Mouse (Mus musculus) intestine, embryonic 16.5 days (tissue): Measurements from ENCODE around the gene Lce1l. TPM values are rescaled to one million over a fixed set of nuclear protein-coding genes. Genes with fewer than 3 reads are reported as not detected.
"Not testable (repeated sequence)": the region's sequence is repeated elsewhere in the genome, so short reads cannot be mapped to it uniquely, and the experiment has no call there.

Experiments used
- ATAC-seq: fragments of 200-750 bp; cut with Nextera tagmentation; 2 replicates; pipeline ENCODE4 v1.8.0; 2017; ENCODE audit warnings: moderate TSS enrichment, moderate library complexity
- H3K27ac ChIP-seq: fragments of 300-500 bp; sonication (generic); 2 replicates; pipeline ENCODE4 v1.5.1; 2014; ENCODE audit warnings: mild to moderate bottlenecking, low read length
- H3K27me3 ChIP-seq: fragments of 300-500 bp; sonication (generic); replicated peaks from 2 replicates; pipeline ENCODE4 v1.6.1; 2014; ENCODE audit warnings: low read length, control low read depth, mixed read lengths; ENCODE audit not compliant: control insufficient read depth, insufficient read depth
- H3K36me3 ChIP-seq: fragments of 300-500 bp; sonication (generic); 2 replicates; pipeline ENCODE4 v1.6.1; 2014; ENCODE audit warnings: low read length, control low read depth; ENCODE audit not compliant: control insufficient read depth, insufficient read depth
- H3K4me1 ChIP-seq: fragments of 300-500 bp; sonication (generic); 2 replicates; pipeline ENCODE4 v1.6.1; 2014; ENCODE audit warnings: low read length, control low read depth, mixed read lengths; ENCODE audit not compliant: control insufficient read depth, insufficient read depth
- H3K4me2 ChIP-seq: fragments of 300-500 bp; sonication (generic); 2 replicates; pipeline ENCODE4 v1.6.1; 2014; ENCODE audit warnings: low read depth, low read length, control low read depth
- H3K4me3 ChIP-seq: fragments of 300-500 bp; sonication (generic); 2 replicates; pipeline ENCODE4 v1.5.1; 2014; ENCODE audit warnings: mild to moderate bottlenecking, low read length
- H3K9ac ChIP-seq: fragments of 300-500 bp; sonication (generic); 2 replicates; pipeline ENCODE4 v1.6.1; 2014; ENCODE audit warnings: low read depth, low read length
- H3K9me3 ChIP-seq: fragments of 300-500 bp; sonication (generic); 2 replicates; pipeline ENCODE4 v1.6.1; 2016; ENCODE audit warnings: low read length, control low read depth; ENCODE audit not compliant: control insufficient read depth
- WGBS: fragments of 180-500 bp; shearing (Covaris S2); extraction: QIAGEN DNeasy Blood & Tissue Kit; methylation state at CpG from one replicate; pipeline ENCODE4 v1.1.7; 2014; 5-methylcytosine and 5-hydroxymethylcytosine counted together
- polyA plus RNA-seq: library from polyadenylated mRNA; unstranded; fragments of >200 nt; fragmentation: Nextera tagmentation; extraction: Ambion mirVana; gene quantifications from 2 replicates; pipeline ENCODE4 v1.2.1, GENCODE M21; 2015

Gene Lce1l
- not detected in 2 replicates for polyA plus RNA-seq

- Histone ChIP-seq H3K4me3 (no peak within 1 kb of the TSS), H3K4me2 (no peak within 1 kb of the TSS), H3K27ac (no peak within 1 kb of the TSS), H3K9ac (no peak within 1 kb of the TSS), H3K27me3 (no peaks in the 10 kb centered on the region), H3K4me1 (no peaks in the 10 kb centered on the region), H3K36me3 (no peaks in the 10 kb centered on the region), H3K9me3 (no peaks in the 10 kb centered on the region)
- 76% methylated on average over 3 of the region's 3 CpGs for WGBS
- no peak for ATAC-seq
Measured at GRCm38 (mm10) chr3:92851186-92851585, at the start of gene Lce1l. Gene Lce1l, minus strand, starts transcription at chr3:92851286.

- H3K27me3 ChIP-seq: no peaks in the 10 kb centered on the region
- H3K4me1 ChIP-seq: no peaks in the 10 kb centered on the region
- no peak overlapping the region for H3K4me2 ChIP-seq
- no peak overlapping the region for H3K9ac ChIP-seq
- no peaks in the 10 kb centered on the region for H3K36me3 ChIP-seq
- no peak for ATAC-seq
- H3K4me3 ChIP-seq: no peak overlapping the region
- H3K27ac ChIP-seq: no peak overlapping the region
- 42% methylated on average over 1 of the region's 1 CpGs for WGBS
- H3K9me3 ChIP-seq: no peaks in the 10 kb centered on the region
Measured at GRCm38 (mm10) chr3:92894489-92894888, 43.4 kb upstream of the Lce1l start.

GRCm38 (mm10) chr3:92894063-92894462 is 43.0 kb upstream of the Lce1l start:
- no peaks in the 10 kb centered on the region for H3K9me3 ChIP-seq
- H3K36me3 ChIP-seq: no peaks in the 10 kb centered on the region
- no peak for ATAC-seq
- H3K4me1 ChIP-seq: no peaks in the 10 kb centered on the region
- 75% methylated on average over 3 of the region's 3 CpGs for WGBS
- no peak overlapping the region for H3K4me2 ChIP-seq
- no peaks in the 10 kb centered on the region for H3K27me3 ChIP-seq
- H3K27ac ChIP-seq: no peak overlapping the region
- no peak overlapping the region for H3K4me3 ChIP-seq
- H3K9ac ChIP-seq: no peak overlapping the region

GRCm38 (mm10) chr3:92874180-92874579 is 23.1 kb upstream of the Lce1l start:
- 85% methylated on average over 3 of the region's 3 CpGs for WGBS
- ATAC-seq: no peak
- Histone ChIP-seq H3K9ac (no peak overlapping the region), H3K27ac (no peak overlapping the region), H3K9me3 (no peaks in the 10 kb centered on the region), H3K36me3 (no peaks in the 10 kb centered on the region), H3K4me3 (no peak overlapping the region), H3K27me3 (no peaks in the 10 kb centered on the region), H3K4me1 (no peaks in the 10 kb centered on the region), H3K4me2 (no peak overlapping the region)

GRCm38 (mm10) chr3:92870116-92870515 is 19.0 kb upstream of the Lce1l start, which contains the start of gene 2310050C09Rik:
Gene 2310050C09Rik, minus strand, starts transcription at chr3:92870216.
- Histone ChIP-seq H3K4me2 (no peak within 1 kb of the TSS), H3K4me1 (no peaks in the 10 kb centered on the region), H3K27ac (no peak within 1 kb of the TSS), H3K9me3 (no peaks in the 10 kb centered on the region), H3K27me3 (no peaks in the 10 kb centered on the region), H3K4me3 (no peak within 1 kb of the TSS), H3K9ac (no peak within 1 kb of the TSS), H3K36me3 (no peaks in the 10 kb centered on the region)
- ATAC-seq: no peak
- 72% methylated on average over 4 of the region's 4 CpGs for WGBS

- WGBS: 16% methylated on average over 1 of the region's 1 CpGs
- ATAC-seq: no peak
- Histone ChIP-seq H3K36me3 (no peaks in the 10 kb centered on the region), H3K4me3 (no peak within 1 kb of the TSS), H3K9ac (no peak within 1 kb of the TSS), H3K27me3 (no peaks in the 10 kb centered on the region), H3K4me1 (no peaks in the 10 kb centered on the region), H3K27ac (no peak within 1 kb of the TSS), H3K9me3 (no peaks in the 10 kb centered on the region), H3K4me2 (no peak within 1 kb of the TSS)
Measured at GRCm38 (mm10) chr3:92827108-92827507, 24.0 kb downstream of the Lce1l start, which contains the start of gene Kprp. Gene Kprp, minus strand, starts transcription at chr3:92827247.

- WGBS: 14% methylated on average over 1 of the region's 1 CpGs
- Histone ChIP-seq H3K27ac (no peak overlapping the region), H3K4me3 (no peak overlapping the region), H3K9ac (no peak overlapping the region), H3K4me1 (no peaks in the 10 kb centered on the region), H3K27me3 (no peaks in the 10 kb centered on the region), H3K4me2 (no peak overlapping the region), H3K9me3 (no peaks in the 10 kb centered on the region), H3K36me3 (no peaks in the 10 kb centered on the region)
- ATAC-seq: no peak
Measured at GRCm38 (mm10) chr3:92825808-92826207, 25.3 kb downstream of the Lce1l start.

- not testable (repeated sequence) for H3K4me1 ChIP-seq, H3K4me2 ChIP-seq, H3K4me3 ChIP-seq, H3K36me3 ChIP-seq, H3K27me3 ChIP-seq, ATAC-seq, H3K27ac ChIP-seq, H3K9ac ChIP-seq, H3K9me3 ChIP-seq
- WGBS: 91% methylated on average over 2 of the region's 2 CpGs
Measured at GRCm38 (mm10) chr3:92816036-92816435, 35.0 kb downstream of the Lce1l start.

- Histone ChIP-seq H3K27me3 (no peaks in the 10 kb centered on the region), H3K4me1 (no peaks in the 10 kb centered on the region), H3K27ac (no peak overlapping the region), H3K36me3 (no peaks in the 10 kb centered on the region), H3K4me3 (no peak overlapping the region), H3K9ac (no peak overlapping the region), H3K9me3 (no peaks in the 10 kb centered on the region), H3K4me2 (no peak overlapping the region)
- ATAC-seq: no peak
- WGBS: 91% methylated on average over 3 of the region's 3 CpGs
Measured at GRCm38 (mm10) chr3:92815581-92815980, 35.5 kb downstream of the Lce1l start.

- no peaks in the 10 kb centered on the region for H3K9me3 ChIP-seq
- no peaks in the 10 kb centered on the region for H3K36me3 ChIP-seq
- H3K9ac ChIP-seq: no peak within 1 kb of the TSS
- ATAC-seq: no peak
- no peaks in the 10 kb centered on the region for H3K4me1 ChIP-seq
- H3K4me2 ChIP-seq: no peak within 1 kb of the TSS
- H3K27me3 ChIP-seq: no peaks in the 10 kb centered on the region
- no peak within 1 kb of the TSS for H3K27ac ChIP-seq
- H3K4me3 ChIP-seq: no peak within 1 kb of the TSS
Measured at GRCm38 (mm10) chr3:92807791-92808190, 43.3 kb downstream of the Lce1l start, which contains the start of gene Lce1k. Gene Lce1k, minus strand, starts transcription at chr3:92807891.
